Mouse (Mus musculus) lung, adult 2 months (tissue): ENCODE results near the gene Macf1. TPM values are rescaled to one million over a fixed set of nuclear protein-coding genes. Genes with fewer than 3 reads are reported as not detected.
A peak's percentile ranks its signal among the peaks of the same experiment; 100 is the strongest.
"Not testable (repeated sequence)": the region's sequence is repeated elsewhere in the genome, so short reads cannot be mapped to it uniquely, and the experiment has no call there.

Experiments
- DNase-seq: peaks from one replicate; pipeline ENCODE4 v3.0.0; 2022
- H3K4me1 ChIP-seq: fragments of 200-500 bp; 2 replicates; pipeline ENCODE4 v1.6.1; 2011; ENCODE audit warnings: low read length; ENCODE audit not compliant: control insufficient read depth, insufficient read depth
- H3K4me3 ChIP-seq: fragments of 200-500 bp; replicated peaks from 2 replicates; pipeline ENCODE3; 2011; ENCODE audit warnings: low read depth, mild to moderate bottlenecking, control low read depth, low read length; ENCODE audit errors: extremely low read depth
- CTCF ChIP-seq: fragments of 200-500 bp; IDR thresholded peaks from 2 replicates; pipeline ENCODE4 v1.5.1; 2011; ENCODE audit warnings: mild to moderate bottlenecking, low read length, control low read depth; ENCODE audit not compliant: insufficient read depth
- POLR2A ChIP-seq: fragments of 200-500 bp; IDR thresholded peaks from 2 replicates; pipeline ENCODE4 v1.6.1; 2011; ENCODE audit warnings: low read depth, mild to moderate bottlenecking, control low read depth, low read length, borderline replicate concordance; ENCODE audit errors: extremely low read depth
- WGBS: fragments of 180-500 bp; shearing (Covaris S2); methylation state at CpG from one replicate; pipeline ENCODE4 v1.1.7; 2018; 5-methylcytosine and 5-hydroxymethylcytosine counted together
- polyA plus RNA-seq: library from polyadenylated mRNA; depleted of rRNA; stranded (reverse); fragments of >200 nt; gene quantifications from 2 replicates; pipeline ENCODE4 v1.2.3, GENCODE M21; 2012

The Macf1 gene
- polyA plus RNA-seq, 1 experiment = 249 TPM

GRCm38 (mm10) chr4:123645246-123645845 is 38.8 kb downstream of the Macf1 start:
- H3K4me1 ChIP-seq = peaks cover 17% of the 10 kb centered on the region
- TF ChIP-seq POLR2A = no peak
- TF ChIP-seq CTCF = no peak
- WGBS = 67% methylated on average over 3 of the region's 3 CpGs
- DNase-seq = no peak
- no peak overlapping the region for H3K4me3 ChIP-seq

DNA sequence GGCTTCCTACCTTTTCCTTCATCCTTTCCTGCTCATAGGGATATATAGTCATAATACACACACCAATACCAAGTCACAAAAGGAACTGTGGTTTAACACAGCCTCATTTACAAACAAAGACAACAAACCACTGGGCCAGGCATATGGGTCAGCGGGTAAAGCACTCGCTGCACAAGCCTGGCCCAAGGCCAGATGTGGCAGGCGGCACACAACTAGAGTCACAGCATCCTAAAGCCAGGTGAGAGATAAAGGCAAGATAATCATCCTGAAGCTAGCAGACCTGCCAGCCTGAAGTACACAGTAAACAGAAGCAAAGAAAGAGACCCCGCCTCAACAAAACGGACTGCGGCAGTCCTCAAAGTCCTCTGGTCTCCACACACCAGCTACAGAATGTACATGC is 40.6 kb downstream of the Macf1 start:
- no peak overlapping the region for H3K4me3 ChIP-seq
- H3K4me1 ChIP-seq = peaks cover 17% of the 10 kb centered on the region
- 56% methylated on average over 6 of the region's 6 CpGs for WGBS
- DNase-seq = no peak
- no peak for TF ChIP-seq CTCF
- TF ChIP-seq POLR2A = no peak

GRCm38 (mm10) chr4:123642877-123643276 is 41.3 kb downstream of the Macf1 start:
- Histone ChIP-seq H3K4me1 (peaks cover 13% of the 10 kb centered on the region), H3K4me3 (no peak overlapping the region)
- WGBS = 55% methylated on average over 5 of the region's 5 CpGs
- TF ChIP-seq POLR2A = no peak
- TF ChIP-seq CTCF = no peak
- no peak for DNase-seq

DNA sequence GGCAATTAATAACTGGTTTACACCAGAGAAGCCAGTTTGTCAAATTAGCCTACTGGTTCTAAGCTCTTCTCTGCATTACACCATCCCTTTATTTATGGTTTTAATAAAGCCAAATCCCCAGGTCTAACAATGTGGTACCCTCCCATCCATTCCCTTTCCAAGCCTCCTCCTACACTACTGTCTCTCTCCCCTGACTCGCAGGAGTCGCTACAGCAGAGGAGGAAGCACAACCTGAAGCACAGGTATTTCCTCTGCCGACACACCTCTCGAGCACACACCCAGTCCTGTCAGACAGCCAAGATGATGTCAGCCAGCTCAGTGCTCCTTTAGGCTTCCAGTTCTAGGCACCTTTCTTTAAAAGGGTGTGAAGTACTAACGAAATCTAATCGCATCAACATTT is 47.0 kb downstream of the Macf1 start:
- Histone ChIP-seq H3K4me1 (peaks cover 23% of the 10 kb centered on the region), H3K4me3 (no peak overlapping the region)
- DNase-seq = peak; percentile 52
- TF ChIP-seq POLR2A = no peak
- TF ChIP-seq CTCF = no peak
- 43% methylated on average over 6 of the region's 6 CpGs for WGBS

DNA sequence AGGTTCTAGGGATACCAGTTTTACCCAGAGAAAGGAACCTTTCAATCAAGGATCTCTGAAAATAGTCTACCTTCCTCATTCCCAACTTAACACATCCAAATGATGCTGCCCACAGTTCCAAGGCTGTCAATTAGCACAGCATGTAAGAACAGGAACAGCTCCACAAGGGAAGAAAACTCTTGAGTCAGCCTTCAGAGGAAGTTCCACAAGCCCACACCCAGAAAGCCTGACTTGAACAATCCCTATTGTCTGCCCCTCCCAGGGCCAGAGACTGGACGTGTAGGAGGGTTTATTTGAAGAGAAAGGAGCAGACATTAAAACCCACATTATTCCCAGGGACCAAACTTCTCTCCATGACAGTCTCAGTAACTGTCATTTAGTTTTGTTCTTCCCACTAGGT is 48.7 kb downstream of the Macf1 start:
- TF ChIP-seq CTCF = no peak
- no peak for TF ChIP-seq POLR2A
- DNase-seq = no peak
- Histone ChIP-seq H3K4me1 (peaks cover 23% of the 10 kb centered on the region), H3K4me3 (no peak overlapping the region)
- WGBS = 6% methylated on average over 1 of the region's 1 CpGs

GRCm38 (mm10) chr4:123634436-123634835 is 49.7 kb downstream of the Macf1 start:
- WGBS = 51% methylated on average over 3 of the region's 3 CpGs
- DNase-seq = no peak
- peaks cover 28% of the 10 kb centered on the region for H3K4me1 ChIP-seq
- no peak for TF ChIP-seq CTCF
- no peak for TF ChIP-seq POLR2A
- H3K4me3 ChIP-seq = no peak overlapping the region

DNA sequence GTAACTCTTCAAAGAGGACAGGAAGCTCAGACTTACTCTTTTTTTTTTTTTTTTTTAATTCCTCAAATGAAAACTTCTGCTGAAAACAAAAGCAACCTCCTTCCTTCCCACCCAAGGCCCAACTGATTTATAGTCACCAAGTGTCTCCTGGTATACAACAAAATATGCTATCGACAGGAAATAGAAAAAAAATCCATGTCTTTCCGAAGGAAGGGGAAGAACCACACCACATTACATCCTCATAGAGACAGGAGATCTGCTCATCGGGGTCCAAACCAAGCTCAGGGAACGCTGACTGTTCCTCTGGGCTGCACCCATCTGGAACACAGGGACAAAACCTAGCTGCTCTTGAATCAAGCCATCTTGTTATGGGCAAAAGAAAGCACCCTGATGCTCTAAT is 50.3 kb downstream of the Macf1 start:
- DNase-seq = no peak
- Histone ChIP-seq H3K4me3 (no peak overlapping the region), H3K4me1 (peaks cover 28% of the 10 kb centered on the region)
- 37% methylated on average over 4 of the region's 4 CpGs for WGBS
- TF ChIP-seq CTCF = no peak

GRCm38 (mm10) chr4:123633370-123633769 is 50.8 kb downstream of the Macf1 start:
- no peak overlapping the region for H3K4me3 ChIP-seq
- DNase-seq = peak; percentile 73
- TF ChIP-seq POLR2A (no peak), CTCF (peak; percentile 78)
- H3K4me1 ChIP-seq = peaks cover 28% of the 10 kb centered on the region
- WGBS = 15% methylated on average over 3 of the region's 3 CpGs

DNA sequence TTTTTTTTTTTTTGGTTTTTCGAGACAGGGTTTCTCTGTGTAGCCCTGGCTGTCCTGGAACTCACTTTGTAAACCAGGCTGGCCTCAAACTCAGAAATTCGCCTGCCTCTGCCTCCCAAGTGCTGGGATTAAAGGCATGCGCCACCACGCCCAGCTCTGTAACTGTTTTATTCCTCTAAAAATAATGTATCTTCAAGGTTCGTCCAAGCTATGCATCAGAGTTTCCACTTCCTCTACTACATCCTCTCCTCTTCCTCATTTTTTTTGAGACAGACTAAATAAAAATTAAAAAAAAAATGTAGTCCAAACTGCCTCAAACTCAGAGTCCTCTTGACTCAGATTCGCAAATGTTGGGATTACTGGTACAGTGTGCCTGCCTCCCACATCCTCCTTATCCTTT is 52.0 kb downstream of the Macf1 start:
- not testable (repeated sequence) for DNase-seq, H3K4me3 ChIP-seq
- WGBS = 57% methylated on average over 5 of the region's 6 CpGs

DNA sequence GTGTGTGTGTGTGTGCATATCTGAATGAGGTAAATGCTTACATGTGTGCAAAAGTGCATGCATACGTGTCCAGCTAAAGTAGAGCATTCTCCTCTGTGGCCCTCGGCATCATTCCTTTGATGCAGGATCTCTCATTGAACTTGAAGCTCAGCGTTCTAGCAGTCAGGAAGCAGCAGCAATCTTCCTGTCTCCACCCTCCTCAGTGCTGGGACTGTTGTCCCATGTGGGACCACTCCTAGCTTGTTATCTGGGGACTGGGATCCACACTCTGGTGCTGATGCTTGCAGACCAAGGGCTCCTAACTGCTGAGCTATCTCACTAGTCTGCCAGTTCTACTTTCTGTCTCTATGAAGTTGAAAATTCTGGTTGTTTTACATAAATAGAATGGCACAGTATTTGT is 52.5 kb downstream of the Macf1 start:
- DNase-seq = no peak

More for the DNA sequence above, 52.0 kb downstream of the Macf1 start:
- peaks cover 25% of the 10 kb centered on the region for H3K4me1 ChIP-seq

More for the DNA sequence above, 52.5 kb downstream of the Macf1 start:
- Histone ChIP-seq H3K4me3 (no peak overlapping the region), H3K4me1 (peaks cover 25% of the 10 kb centered on the region)
- TF ChIP-seq POLR2A (no peak), CTCF (no peak)
- WGBS = 53% methylated on average over 3 of the region's 3 CpGs
